Mouse (Mus musculus) ES-Bruce4 (cell line): Measurements from ENCODE around the gene Wrap73. TPM values are rescaled to one million over a fixed set of nuclear protein-coding genes. Genes with fewer than 3 reads are reported as not detected.
A peak's percentile ranks its signal among the peaks of the same experiment; 100 is the strongest.

ENCODE experiments used
- H3K27ac ChIP-seq: 2 replicates; pipeline ENCODE4 v1.5.1; 2012; ENCODE audit warnings: low read length, inconsistent platforms; ENCODE audit not compliant: insufficient read depth
- H3K27me3 ChIP-seq: 2 replicates; pipeline ENCODE4 v1.6.1; 2012; ENCODE audit warnings: mild to moderate bottlenecking, low read length, inconsistent platforms; ENCODE audit not compliant: control insufficient read depth, poor library complexity, insufficient read depth, severe bottlenecking
- H3K36me3 ChIP-seq: 2 replicates; pipeline ENCODE4 v1.6.1; 2012; ENCODE audit warnings: inconsistent platforms, mild to moderate bottlenecking, low read length, moderate library complexity; ENCODE audit not compliant: control insufficient read depth, poor library complexity, insufficient read depth, severe bottlenecking
- H3K4me1 ChIP-seq: one replicate; pipeline ENCODE4 v1.8.1; 2011; ENCODE audit warnings: low read length; ENCODE audit not compliant: control insufficient read depth, insufficient read depth
- H3K4me3 ChIP-seq: 2 replicates; pipeline ENCODE4 v1.5.1; 2011; ENCODE audit warnings: low read depth, mild to moderate bottlenecking, low read length
- H3K9ac ChIP-seq: 2 replicates; pipeline ENCODE4 v1.6.1; 2012; ENCODE audit warnings: low read depth, mild to moderate bottlenecking, inconsistent platforms; ENCODE audit not compliant: poor library complexity, severe bottlenecking
- H3K9me3 ChIP-seq: replicated peaks from 2 replicates; pipeline ENCODE4 v1.6.1; 2012; ENCODE audit warnings: mild to moderate bottlenecking, low read length, inconsistent platforms; ENCODE audit not compliant: control insufficient read depth, poor library complexity, insufficient read depth, severe bottlenecking
- CTCF ChIP-seq: IDR thresholded peaks from one replicate; pipeline ENCODE4 v1.8.1; 2011; ENCODE audit warnings: low read depth, low read length
- EP300 ChIP-seq: IDR thresholded peaks from 2 replicates; pipeline ENCODE4 v1.6.1; 2011; ENCODE audit warnings: low read depth, low read length; ENCODE audit not compliant: insufficient read depth
- POLR2A ChIP-seq: IDR thresholded peaks from one replicate; pipeline ENCODE4 v1.8.1; 2011; ENCODE audit warnings: low read length; ENCODE audit not compliant: insufficient read depth
- polyA plus RNA-seq: library from polyadenylated mRNA; stranded (reverse); fragments of >200 nt; gene quantifications from 2 replicates; pipeline ENCODE4 v1.2.4, GENCODE M21; 2011; ENCODE audit warnings: low read depth; ENCODE audit not compliant: missing spikeins, insufficient read depth, insufficient read length

Wrap73 gene
- polyA plus RNA-seq, 1 experiment = 11.9 TPM

DNA sequence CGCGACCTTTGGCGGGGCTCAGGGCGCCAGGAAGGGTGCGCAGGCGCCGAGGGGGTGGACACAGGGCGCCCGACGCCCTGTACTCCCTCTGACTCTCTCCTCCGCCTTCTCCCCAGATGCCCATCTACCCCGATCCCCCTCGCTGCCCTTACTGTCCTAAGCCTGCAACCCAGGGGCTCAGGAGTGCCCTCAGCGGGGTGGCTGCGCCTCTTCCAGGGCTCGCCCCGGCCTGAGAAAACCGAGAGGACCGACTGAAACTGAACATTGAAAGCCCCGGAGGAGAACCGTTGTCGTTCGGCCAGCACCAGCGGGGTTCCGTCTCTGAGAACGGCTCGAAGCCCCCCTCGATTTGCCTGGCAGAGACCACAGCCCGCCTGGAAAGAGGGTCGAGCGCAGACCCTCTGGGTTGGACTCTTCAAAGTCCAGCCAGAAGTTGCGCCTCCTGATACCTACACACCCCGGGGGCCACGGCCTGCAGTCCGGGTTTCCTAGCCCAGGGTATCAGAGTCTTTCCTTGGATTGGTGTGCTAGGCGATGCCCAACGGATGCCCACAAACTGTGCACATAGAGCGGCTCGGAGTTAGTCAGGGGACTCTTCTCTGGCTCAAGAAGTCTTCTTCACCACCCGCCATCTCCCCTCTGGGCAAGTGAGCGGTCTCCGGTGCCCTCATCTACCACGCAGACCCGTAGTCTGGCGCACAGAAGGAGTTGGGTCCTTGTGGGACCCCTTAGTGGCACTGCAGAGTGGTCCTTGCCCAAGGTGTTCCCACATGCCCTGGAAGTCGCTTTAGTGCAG, 1.8 kb upstream of the Wrap73 start:
- peak overlapping the region; percentile 48 for H3K9ac ChIP-seq
- peaks cover 22% of the 10 kb centered on the region for H3K27me3 ChIP-seq
- no peaks in the 10 kb centered on the region for H3K9me3 ChIP-seq
- no peak for TF ChIP-seq POLR2A
- no peak for TF ChIP-seq CTCF
- TF ChIP-seq EP300 = no peak
- no peaks in the 10 kb centered on the region for H3K36me3 ChIP-seq
- peak overlapping the region; percentile 47 for H3K4me3 ChIP-seq
- no peak overlapping the region for H3K27ac ChIP-seq
- peaks cover 2% of the 10 kb centered on the region for H3K4me1 ChIP-seq

DNA sequence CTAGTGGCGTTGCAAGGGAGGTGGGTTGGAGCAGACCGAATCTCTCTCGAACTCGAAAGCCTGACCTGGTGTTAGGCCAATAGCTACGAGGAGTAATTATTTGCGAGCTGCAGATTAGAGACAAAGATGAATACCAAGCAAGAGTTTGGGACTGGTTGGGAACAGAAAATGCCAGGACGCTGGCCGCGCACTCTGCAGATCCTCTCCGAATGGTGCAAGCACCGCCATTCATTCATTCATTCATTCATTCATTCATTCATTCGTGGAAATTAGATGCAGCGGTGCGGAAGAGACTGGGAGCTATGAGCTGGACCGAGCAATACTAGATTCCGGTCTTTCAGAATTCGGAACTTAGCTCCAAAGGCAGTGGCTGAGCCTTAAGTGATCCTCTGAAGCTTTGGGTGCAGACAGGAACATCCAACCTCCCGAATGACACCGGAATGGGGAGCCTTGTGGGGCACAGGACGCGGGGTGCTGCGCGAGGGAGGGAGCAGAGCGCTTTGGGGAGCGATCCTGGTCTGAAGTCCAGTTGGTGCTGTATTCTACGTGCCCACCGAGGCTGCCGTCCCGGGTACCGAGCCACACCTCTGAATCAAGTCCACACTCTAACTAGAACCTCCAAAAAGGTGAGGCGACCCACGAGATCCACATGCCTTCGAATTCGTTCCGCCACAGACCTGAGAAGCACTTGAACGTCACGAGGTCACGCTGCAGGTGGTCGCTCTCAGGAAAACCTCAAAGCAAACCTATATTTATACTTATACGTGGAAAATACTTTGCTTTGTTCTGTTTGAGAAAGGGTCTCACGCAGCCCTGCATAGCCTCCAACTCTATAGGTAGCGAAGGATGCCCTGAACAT, 934 bp upstream of the Wrap73 start:
- H3K9ac ChIP-seq = no peak overlapping the region
- peaks cover 22% of the 10 kb centered on the region for H3K27me3 ChIP-seq
- no peaks in the 10 kb centered on the region for H3K36me3 ChIP-seq
- no peak for TF ChIP-seq POLR2A
- no peak for TF ChIP-seq CTCF
- no peak for TF ChIP-seq EP300
- no peak overlapping the region for H3K27ac ChIP-seq
- peak overlapping the region; percentile 47 for H3K4me3 ChIP-seq
- H3K4me1 ChIP-seq = peaks cover 2% of the 10 kb centered on the region
- H3K9me3 ChIP-seq = no peaks in the 10 kb centered on the region

DNA sequence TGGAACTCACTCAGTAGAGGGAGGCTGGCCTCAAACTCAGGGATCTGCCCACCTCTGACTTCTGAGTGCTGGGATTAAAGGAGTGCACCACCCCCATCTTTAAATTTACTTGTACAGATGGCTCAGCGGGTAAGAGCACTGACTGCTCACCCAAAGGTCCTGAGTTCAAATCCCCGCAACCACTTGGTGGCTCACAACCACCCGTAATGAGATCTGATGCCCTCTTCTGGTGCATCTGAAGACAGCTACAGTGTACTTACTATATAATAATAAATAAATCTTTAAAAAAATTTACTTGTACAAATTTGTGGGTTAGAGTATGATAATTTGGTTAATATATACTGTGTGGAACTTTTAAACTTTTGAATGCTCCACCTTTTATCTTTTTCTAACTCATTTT, 2.5 kb downstream of the Wrap73 start:
- no peak overlapping the region for H3K9ac ChIP-seq
- H3K27ac ChIP-seq = no peak overlapping the region
- H3K27me3 ChIP-seq = peaks cover 14% of the 10 kb centered on the region
- no peak overlapping the region for H3K4me3 ChIP-seq
- H3K36me3 ChIP-seq = peaks cover 3% of the 10 kb centered on the region; the same call in 1 of the 2 replicates
- peaks cover 2% of the 10 kb centered on the region for H3K4me1 ChIP-seq
- no peak for TF ChIP-seq CTCF
- no peak for TF ChIP-seq EP300
- no peak for TF ChIP-seq POLR2A
- H3K9me3 ChIP-seq = no peaks in the 10 kb centered on the region

DNA sequence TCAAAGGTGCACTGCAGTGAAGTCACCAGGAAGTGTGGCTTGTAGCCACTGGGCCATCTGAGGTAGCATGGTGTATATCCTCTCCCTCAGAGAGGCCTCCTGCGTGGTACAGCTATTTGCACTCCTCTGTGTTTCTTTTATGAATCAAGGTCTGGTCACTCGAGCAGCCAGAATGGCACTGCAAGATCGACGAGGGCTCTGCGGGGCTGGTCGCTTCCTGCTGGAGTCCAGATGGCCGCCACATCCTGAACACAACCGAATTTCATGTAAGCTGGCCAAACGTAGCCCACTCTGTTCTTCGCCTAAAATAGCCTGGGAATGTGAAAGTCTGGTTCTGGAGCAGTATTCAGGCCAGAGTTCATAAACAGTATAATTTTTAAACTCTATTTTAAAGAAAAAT, 4.2 kb downstream of the Wrap73 start:
- no peak overlapping the region for H3K4me3 ChIP-seq
- H3K4me1 ChIP-seq = no peaks in the 10 kb centered on the region
- TF ChIP-seq EP300 (no peak), POLR2A (no peak), CTCF (no peak)
- peaks cover under 1% of the 10 kb centered on the region; the same call in 1 of the 2 replicates for H3K27me3 ChIP-seq
- H3K9me3 ChIP-seq = no peaks in the 10 kb centered on the region
- peaks cover 3% of the 10 kb centered on the region; the same call in 1 of the 2 replicates for H3K36me3 ChIP-seq
- no peak overlapping the region for H3K27ac ChIP-seq
- H3K9ac ChIP-seq = no peak overlapping the region

DNA sequence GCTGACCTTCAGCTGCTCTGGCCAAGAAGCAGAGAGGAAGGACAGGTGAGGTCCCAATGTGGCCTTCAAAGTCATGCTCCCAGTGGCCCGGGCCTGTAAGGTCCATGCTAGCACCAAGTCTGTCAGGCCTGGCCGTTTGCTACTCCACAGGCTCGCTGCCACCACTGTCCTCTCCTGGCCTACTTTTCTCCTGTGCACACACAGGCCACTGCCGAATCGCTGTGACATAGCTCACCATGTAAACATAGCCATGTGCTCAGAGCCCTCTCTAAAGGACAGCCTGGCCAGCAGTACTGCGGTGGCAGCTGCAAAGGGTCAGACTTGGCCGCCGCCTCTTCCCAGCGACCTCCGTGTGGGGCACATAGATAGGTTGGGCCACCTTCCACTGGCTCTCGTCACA, 11.9 kb downstream of the Wrap73 start:
- H3K27ac ChIP-seq = no peak overlapping the region
- H3K4me3 ChIP-seq = no peak overlapping the region
- no peak for TF ChIP-seq EP300
- no peak for TF ChIP-seq CTCF
- no peak for TF ChIP-seq POLR2A
- no peaks in the 10 kb centered on the region for H3K9me3 ChIP-seq
- no peaks in the 10 kb centered on the region for H3K4me1 ChIP-seq
- no peaks in the 10 kb centered on the region for H3K27me3 ChIP-seq
- H3K36me3 ChIP-seq = peaks cover 9% of the 10 kb centered on the region
- no peak overlapping the region for H3K9ac ChIP-seq
